Mouse (Mus musculus) CH12F3 (cell line): ENCODE data around the gene Ttbk2.

Experiments
- in situ Hi-C: fragments of 300-500 bp; cut with MboI; formaldehyde crosslinking; loops from 2 replicates; pipeline ENCODE4 v1.14.3; 2020; ENCODE audit warnings: low sequenced_read_pairs

Gene Ttbk2

DNA sequence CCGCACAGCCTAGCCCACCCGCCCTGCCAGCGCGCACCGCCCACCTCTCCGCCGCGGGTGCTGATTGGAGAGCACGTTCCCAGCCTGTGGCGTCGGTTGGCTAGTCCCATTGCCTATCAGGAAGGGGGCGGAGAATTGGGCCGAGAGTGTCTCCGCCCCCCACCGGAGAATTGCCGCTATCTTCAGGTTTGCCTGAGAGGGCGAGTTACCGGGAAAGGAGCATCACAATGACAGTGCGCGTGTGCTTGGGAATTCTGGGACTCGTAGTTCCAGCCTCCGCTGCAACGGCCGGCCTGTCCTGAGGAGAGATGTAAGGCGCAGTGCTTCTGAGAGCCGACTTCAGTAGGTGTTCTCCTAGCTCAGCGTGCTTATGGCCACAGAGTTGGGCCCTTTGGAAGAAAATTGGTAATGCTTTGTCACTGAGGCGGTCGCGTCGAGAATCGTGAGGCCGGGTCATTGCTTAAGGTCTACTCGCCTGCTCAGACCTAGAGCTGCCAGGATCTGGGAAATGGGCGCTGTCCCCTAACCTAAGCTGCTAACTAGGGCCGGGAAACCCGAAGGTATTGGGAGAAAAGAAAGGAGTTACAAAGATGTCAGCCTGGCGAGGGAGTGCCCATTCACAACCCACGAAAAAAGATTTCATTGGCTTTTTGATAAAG is at the start of gene Ttbk2:
TSS of gene Ttbk2 (minus strand) at position 181 of the 659 bp plus-strand sequence.
- in situ Hi-C loops = loop anchor here (25.0 kb wide), 1 partner anchor 363 kb away; no protein-coding TSS in a partner anchor

DNA sequence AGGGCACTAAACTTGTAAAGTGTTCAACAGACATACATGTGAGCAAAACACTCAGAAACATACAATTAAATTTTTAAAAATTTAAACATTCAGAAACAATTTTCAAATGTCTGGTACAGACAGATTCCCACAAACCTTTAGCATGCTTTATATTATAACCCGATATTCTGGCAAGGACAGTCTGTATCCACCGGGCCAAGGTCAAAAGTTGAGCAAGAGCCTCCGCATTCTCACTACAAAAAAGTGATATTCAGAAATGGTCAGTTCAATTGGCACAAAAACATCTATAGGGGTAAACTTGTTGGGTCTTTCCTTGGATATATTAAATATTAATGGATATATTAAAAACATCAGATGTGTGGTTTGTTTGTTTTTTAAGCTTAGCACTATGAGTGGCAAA is 46.0 kb upstream of the Ttbk2 start:
- in situ Hi-C loops = no loop called here

DNA sequence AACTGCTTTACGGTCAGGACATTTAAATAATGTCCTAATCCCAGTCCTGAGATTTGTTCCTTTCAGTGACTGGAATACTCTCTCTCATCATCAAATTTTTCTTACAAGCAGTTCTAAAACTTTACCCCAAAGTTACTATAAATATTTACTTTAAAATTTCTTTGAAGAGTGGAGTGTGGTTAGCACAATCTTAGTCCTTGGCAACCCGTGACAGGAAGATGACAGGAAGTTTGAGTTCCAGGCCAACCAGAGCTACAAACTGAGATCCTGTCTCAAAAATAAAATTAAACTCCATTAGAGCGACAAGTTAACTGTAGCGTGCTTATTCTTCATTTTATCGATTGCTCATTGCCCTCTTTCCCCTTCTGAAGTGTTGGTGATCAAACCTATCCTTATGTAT is 37.2 kb upstream of the Ttbk2 start:
- in situ Hi-C loops = no loop called here

DNA sequence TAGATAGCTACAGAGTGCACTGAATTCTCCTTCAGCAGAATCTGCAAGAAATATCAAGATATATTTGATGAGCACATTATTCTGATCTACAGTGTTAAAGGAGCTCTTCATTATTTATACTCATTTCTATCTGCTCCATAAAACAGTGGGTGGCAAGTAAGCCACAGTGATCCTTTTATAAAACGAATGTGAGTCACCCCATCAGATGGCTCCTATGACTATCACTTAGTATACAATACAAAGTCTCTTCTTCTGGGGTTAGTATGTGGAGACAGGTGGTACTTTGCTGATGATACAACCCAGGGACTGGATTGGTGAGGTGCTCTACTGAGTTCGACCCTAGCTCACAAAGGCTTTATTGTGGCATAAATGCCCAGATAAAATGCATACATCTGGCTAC is 22.8 kb upstream of the Ttbk2 start:
- in situ Hi-C loops = loop anchor here (25.0 kb wide), 1 partner anchor 386 kb away; no protein-coding TSS in a partner anchor

DNA sequence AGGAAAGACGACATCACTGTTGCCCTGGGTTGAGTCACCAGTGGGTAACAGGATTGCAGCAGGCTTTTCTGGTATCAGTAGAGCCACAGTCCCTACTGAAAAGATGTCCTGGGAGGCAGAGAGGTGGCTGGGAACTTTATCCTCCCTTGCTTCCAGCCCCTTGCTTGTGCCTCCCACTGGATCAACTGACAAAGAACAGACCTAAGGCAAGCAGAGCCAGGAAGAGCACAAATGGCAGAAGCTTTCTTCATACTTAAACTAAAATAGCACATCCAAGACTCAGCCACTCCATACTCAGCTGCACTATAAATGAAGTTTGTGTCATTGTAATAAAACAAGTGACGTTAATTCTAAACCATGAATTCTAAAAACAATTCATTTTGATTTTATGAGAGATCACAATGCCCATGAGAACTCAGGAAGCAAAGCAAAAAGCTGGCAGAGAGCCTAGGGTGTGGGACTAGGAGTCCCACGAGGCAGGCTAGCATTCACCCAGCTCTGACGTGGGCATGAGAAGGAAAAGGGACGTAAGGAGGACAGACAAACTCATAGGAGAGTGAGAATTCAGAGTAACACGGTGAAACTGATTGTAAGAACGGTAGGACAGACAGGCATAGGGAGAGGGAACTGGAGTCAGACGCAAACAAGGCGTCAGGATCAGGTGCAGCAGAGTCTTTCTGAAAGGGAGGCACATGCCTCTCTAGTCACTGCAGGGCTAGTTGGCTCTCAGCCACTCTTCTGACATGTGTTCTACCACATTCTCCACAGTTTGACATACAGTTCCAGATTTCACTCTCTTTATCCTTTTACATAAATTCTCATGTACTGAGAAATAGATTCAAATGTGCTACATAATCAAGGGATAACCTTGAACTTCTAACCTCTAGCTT is 21.3 kb upstream of the Ttbk2 start:
- in situ Hi-C loops = loop anchor here (25.0 kb wide), 1 partner anchor 384 kb away; no protein-coding TSS in a partner anchor

DNA sequence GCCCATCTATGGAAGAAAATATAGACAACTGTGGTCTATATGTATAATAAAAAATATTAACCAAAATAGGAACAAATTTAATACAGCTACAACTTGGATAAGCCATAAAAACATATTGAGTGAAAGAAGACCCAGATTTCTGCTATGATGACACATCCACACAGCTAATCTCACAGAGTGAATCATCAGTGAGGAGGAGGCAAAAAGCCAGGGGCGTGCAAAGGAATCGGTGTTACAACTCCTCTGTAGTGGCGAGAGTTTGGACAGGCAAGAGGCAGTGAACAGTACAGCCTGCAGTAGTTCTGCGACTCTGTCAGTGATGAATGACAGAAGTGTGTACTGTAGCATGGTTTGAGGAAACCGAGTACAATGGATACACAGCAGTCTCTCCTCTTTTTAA is 16.9 kb upstream of the Ttbk2 start:
- in situ Hi-C loops = loop anchor here (25.0 kb wide), 1 partner anchor 380 kb away; no protein-coding TSS in a partner anchor

DNA sequence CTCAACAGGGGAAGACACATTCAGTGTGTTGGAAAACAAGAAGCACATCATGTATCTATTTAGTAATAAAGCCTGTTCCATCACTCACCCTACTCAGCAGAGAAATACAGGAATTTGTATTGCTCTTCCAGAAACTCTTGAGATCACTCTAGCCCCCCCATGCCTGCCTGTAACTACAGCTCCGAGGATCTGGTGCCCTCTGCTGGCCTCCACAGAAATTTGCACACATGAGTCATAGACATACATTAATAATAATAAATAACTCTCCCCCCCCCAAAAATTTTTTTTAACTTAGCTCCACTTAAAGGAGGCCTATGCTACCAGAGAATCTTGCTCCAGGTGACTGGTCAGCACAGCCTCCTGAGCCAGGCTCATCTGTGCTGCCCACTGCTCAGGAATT is 16.2 kb upstream of the Ttbk2 start:
- in situ Hi-C loops = loop anchor here (25.0 kb wide), 1 partner anchor 379 kb away; no protein-coding TSS in a partner anchor

DNA sequence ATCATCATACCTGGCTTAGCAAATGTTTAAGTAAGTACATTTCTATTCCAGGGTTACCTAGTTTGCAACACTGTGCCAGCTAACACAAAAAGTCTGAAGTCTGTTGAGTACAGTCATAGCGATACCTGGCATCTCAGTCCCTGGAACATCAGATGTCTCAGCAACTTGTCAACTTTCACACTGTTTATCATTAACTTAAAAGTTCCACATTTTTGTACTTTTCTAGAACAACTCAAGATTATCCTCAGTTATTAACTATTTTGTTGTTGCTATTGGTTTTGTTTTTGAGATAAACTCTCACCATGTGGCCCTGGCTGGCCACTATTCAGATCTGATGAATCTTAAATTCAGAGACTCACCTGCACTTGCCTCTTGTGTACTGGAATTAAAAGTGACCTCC is 13.0 kb upstream of the Ttbk2 start:
- in situ Hi-C loops = loop anchor here (25.0 kb wide), 1 partner anchor 376 kb away; no protein-coding TSS in a partner anchor

DNA sequence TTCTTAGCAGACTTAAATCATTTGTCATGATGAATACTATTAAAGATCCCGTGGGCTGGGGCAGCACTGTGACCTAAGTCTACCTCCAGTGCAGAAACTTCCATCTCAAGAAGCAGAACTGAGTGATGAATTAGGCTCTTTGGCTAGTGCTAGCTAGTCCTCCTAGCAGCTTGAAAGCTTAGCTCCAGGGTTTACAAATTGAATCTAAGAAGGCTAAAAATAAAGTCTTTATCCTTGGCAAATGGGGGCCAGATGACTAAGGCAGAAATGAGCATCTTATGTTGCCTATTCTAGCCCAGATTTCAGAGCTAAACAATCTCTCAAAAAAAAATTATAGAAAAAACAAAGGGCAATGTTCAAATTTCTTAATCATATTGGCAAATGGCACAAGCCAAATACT is 10.3 kb upstream of the Ttbk2 start:
- in situ Hi-C loops = loop anchor here (25.0 kb wide), 1 partner anchor 373 kb away; no protein-coding TSS in a partner anchor

DNA sequence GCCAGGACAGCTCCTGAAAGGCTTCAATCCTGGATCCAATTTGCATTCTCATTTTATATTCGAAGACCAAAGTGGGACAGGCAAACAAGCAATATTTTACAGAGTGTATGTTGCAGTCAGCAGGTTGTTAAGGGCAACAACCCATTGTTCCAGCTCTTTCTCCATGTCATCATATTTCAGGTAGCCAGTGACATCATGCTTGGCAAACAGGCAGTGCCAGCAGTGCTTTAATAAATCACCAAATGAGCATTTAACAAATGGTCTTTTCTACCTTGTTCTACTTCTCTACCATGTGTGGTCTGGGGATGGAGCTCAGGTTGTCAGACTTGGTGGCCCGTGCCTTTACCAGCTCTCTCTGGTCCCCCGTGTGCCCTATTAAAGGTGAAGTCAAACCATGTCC is 7.7 kb upstream of the Ttbk2 start:
- in situ Hi-C loops = loop anchor here (25.0 kb wide), 1 partner anchor 371 kb away; no protein-coding TSS in a partner anchor

DNA sequence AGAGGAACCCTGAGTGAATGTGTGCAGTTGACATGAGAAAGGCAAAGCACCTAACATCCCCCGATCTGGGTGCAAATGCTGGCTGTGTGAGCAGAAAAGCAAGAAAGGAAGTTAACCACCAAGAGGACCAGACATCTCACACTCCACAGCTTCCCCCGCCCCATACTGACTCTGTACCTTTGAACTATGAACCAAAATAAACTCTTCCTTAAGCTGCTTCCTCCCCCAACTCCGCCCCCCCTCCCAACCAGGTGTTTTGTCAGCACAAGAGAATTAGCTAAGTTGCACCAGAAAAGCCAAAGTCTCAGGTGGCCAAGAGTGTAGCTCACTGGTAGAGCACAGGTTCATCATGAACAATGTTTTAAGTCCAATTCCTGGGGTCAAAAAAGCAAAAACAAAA is 2.7 kb upstream of the Ttbk2 start:
- in situ Hi-C loops = loop anchor here (25.0 kb wide), 1 partner anchor 366 kb away; no protein-coding TSS in a partner anchor

DNA sequence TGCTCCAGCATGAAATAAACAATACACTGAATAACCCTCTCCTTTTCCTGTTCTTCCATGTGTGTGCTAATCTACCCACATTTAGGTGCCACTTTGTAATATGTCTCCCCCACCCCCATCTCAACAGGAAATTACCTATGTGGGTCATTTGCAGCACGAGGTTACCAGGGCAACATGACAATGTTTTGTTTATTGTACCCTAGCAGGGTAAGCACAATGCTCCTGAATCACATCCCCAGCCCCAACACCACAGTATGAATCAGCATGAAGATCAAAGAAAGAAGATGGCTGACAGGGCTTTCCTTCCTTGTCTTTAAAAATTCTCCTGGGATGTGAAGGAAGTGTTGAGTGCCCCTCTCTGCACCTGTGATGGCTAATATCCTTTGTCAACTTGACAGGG is 2.2 kb upstream of the Ttbk2 start:
- in situ Hi-C loops = loop anchor here (25.0 kb wide), 1 partner anchor 365 kb away; no protein-coding TSS in a partner anchor

DNA sequence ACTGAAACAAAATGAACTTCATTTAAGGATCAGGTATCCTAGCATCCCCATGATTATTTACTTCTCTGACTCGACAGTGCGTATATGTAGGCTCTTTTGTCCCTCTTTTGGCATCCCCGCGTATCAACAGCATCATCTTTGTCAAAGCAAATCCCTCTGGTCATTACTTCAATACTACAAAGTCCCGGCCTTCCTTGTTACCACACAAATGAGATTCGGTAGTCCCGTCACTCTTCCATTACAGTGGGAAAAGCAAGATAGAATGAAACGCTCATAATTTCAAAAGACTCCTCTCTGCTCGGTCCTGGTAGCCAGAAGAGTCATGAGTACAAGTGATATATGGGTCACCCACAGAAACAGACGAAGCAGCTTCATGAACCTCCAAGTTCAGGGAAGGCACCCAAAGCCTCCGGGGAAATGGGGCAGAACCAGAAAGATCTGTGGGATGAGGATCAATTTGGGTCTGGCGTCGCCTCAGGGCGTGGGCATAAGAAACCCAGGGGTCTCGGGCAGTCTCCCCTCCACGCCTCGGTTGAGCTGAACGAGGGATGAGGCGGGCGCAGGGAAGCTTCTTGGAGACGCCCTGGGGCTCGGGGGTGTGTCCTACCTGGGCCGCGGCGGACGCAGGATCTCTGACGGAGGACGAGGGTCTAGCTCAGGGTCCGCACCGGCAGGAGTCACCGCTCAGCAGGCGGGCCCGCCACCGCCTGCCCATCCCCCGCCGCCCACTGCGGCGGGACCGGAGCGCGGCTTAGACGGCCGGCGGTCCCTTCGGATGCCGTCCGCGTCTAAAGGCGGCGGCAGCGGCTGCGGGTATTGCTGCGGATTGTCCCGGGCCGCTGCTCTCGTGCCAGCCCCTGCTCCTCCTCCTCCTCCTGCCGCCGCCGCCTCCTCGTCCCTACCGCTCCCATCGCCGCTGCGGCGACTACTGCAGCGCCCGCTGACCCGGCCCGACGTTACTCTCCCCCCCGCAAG is 668 bp downstream of the Ttbk2 start, which contains the start of gene Cdan1:
TSS of gene Cdan1 (minus strand) at position 680 of the 975 bp plus-strand sequence.
- in situ Hi-C loops = loop anchor here (25.0 kb wide), 1 partner anchor 362 kb away; no protein-coding TSS in a partner anchor

DNA sequence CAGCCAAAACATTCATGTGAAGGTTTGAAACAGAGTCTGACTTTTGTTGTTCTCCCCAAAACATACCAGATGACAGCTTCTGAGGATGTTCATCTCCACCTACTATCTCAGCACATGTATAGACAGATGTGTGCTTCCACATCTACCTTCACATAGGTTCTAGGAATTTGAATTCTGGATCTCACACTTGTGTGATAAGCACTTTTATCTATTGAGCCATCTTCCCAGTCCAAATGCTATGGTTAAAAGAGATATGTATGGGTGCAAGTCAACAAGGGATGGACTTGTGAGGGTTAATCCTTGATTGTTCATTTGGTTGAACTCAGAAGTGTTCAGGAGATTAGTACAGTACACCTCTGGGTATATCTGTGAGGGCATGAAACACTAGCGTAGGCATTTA is 5.1 kb downstream of the Ttbk2 start:
- in situ Hi-C loops = no loop called here

DNA sequence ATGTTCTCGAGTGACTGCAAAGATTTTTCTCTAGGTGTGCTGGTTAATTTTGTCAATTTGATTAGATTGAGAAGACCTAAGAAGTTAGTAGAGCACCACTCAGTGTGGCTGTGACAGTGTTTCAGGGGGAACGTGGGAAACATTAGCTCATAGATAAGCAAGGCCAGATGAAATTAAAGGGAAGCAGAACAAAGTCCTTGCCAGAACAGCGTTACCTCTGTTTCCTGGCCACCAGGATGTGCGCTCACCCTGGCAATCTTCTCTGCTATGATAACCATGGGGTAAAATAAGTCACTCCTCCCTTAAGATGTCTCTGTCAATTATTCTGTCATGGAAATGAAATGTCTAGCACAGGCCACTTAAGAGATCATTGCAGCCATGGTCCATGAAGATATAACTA is 6.4 kb downstream of the Ttbk2 start:
- in situ Hi-C loops = no loop called here

DNA sequence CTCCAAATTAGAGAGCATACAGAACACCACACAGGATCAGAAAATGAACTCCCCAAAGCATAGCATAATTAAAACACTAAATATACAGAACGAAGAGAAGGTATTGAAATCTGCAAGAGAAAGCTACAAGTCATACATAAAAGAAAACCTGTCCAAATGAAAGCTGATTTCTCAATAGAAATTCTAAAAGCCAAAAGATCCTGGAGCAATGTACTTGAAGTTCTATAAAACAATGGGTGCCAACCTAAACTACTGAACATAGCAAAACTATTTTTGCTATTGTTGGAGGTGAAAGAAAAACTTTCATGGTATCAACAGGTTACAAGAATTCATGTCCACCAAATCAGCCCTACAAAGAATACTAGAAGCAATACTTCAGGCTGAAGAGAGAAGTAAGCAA is 9.2 kb downstream of the Ttbk2 start:
- in situ Hi-C loops = no loop called here

DNA sequence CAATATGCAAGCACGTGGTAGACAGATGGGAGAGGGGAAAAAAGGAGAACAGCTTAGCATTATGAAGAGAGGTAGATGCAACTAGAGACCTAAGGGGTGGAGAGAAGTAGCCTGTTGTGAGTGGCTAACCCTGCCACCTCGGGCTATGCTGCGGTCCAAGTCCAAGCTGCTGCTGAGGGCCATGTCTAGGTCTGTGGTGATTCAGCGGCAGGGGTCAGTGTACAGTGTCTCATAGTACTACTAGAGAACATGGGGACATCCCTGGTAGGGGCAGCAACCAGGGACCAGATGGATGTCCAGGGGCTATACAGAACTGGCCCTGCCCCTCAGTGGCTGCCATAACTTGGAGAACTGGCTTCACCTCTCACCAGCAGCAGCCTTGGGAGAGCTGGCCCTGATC is 15.2 kb downstream of the Ttbk2 start:
- in situ Hi-C loops = no loop called here

DNA sequence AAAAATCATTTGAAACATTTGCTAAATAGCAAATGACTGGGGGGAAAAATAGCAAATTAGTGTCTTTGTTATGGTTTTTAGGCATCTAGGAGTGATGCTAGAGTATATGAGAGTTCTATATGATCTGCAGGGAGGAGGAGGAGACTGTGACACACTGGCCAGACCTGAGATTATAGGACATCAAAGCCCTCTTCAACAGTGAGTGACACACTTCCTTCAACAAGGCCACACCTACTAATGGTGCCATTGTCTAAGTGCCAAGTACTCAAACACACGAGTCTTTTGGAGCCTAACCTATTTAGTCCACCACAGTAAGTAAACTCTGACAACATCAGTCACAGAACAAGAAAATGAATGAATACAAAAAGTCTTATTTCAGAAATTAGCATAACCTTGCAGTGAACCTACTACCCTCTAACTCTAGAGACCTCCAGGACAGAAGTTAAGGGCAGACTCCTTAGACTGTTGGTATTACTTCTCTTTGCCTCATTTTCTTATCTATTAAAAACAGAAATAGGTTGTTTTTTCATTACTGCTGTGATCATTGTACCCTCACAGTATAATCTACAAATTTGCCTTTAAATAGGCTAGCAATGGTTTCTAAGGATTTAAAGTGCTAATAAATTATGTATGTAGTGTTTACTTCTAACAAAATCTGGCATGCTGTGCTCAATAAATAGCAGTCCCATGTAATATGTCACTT is 23.3 kb downstream of the Ttbk2 start:
- in situ Hi-C loops = no loop called here

DNA sequence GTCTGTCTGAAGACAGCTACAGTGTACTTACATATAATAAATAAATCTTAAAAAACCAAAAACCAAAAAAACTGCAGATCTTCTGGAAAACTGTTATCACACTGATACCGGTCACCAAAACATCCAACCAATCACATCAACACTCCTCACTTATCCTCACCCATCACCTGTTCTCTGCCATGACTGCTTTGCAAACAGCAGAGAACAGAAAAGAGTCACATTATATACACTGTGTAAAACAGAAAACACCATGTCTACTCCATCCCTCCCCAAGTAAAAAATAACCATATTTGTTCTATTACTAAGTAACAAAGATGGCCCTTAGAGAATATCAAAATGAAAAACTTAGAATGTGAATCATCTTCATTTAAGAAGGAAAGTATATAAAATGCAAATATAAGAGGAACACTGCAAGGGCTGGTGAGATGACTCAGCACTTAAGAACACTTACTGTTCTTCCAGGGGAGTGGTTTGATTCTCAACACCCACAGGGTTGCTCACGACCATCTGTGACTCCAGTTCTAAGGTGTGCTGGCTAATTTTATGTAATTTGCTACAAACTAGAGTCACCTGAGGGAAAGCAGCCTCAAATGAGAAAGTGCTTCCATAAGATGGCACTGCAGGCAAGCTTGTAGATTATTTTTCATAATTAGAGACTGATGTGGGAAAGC is 80.0 kb downstream of the Ttbk2 start:
- in situ Hi-C loops = no loop called here
